Mouse (Mus musculus) layer of hippocampus, adult 9-10 months (tissue): ENCODE results near the gene Mon1a.

Experiments used
- DNase-seq: peaks from one replicate; pipeline ENCODE4 v3.0.0; 2022; ENCODE audit warnings: low spot score

The Mon1a gene

GRCm38 (mm10) chr9:107949922-107950235 lies 61.9 kb downstream of the Mon1a start, which contains the start of gene Traip:
Gene Traip, plus strand, starts transcription at chr9:107950136.
- DNase-seq = no peak

GRCm38 (mm10) chr9:107950460-107951355 lies 62.8 kb downstream of the Mon1a start:
- peak; percentile 77 for DNase-seq
